Mouse (Mus musculus): ENCODE data around the gene Inhbc.
A peak's percentile ranks its signal among the peaks of the same experiment; 100 is the strongest.
"Not testable (repeated sequence)": the region's sequence is repeated elsewhere in the genome, so short reads cannot be mapped to it uniquely, and the experiment has no call there.

Gene Inhbc

GRCm38 (mm10) chr10:127326017-127326801 lies 44.0 kb downstream of the Inhbc start:
- peak; percentile 45 to 53 for DNase-seq

GRCm38 (mm10) chr10:127325454-127326016 lies 44.7 kb downstream of the Inhbc start:
- DNase-seq = no peak

GRCm38 (mm10) chr10:127324495-127324894 lies 45.7 kb downstream of the Inhbc start:
- DNase-seq = peak; percentile 58 to 62

- DNase-seq = no peak
Observed at GRCm38 (mm10) chr10:127323131-127323855, 46.9 kb downstream of the Inhbc start.

- DNase-seq = no peak
Observed at GRCm38 (mm10) chr10:127322669-127323068, 47.6 kb downstream of the Inhbc start.

GRCm38 (mm10) chr10:127322178-127322577 lies 48.1 kb downstream of the Inhbc start:
- no peak for DNase-seq

- no peak for DNase-seq
Observed at GRCm38 (mm10) chr10:127321621-127322020, 48.6 kb downstream of the Inhbc start, which contains the start of gene Arhgap9. Gene Arhgap9, plus strand, starts transcription at chr10:127321964.

- DNase-seq = no peak
Observed at GRCm38 (mm10) chr10:127319969-127320368, 50.3 kb downstream of the Inhbc start.

GRCm38 (mm10) chr10:127318009-127318408 lies 52.2 kb downstream of the Inhbc start:
- no peak for DNase-seq

GRCm38 (mm10) chr10:127317277-127317676 lies 53.0 kb downstream of the Inhbc start:
- DNase-seq = no peak

- not testable (repeated sequence) for DNase-seq
Observed at GRCm38 (mm10) chr10:127314950-127315349, 55.3 kb downstream of the Inhbc start.

- DNase-seq = not testable (repeated sequence)
Observed at GRCm38 (mm10) chr10:127313516-127313915, 56.7 kb downstream of the Inhbc start.

GRCm38 (mm10) chr10:127312858-127313257 lies 57.4 kb downstream of the Inhbc start:
- no peak for DNase-seq

- DNase-seq = peak; percentile 93
Observed at GRCm38 (mm10) chr10:127312356-127312676, 57.9 kb downstream of the Inhbc start.

GRCm38 (mm10) chr10:127311476-127312355 lies 58.5 kb downstream of the Inhbc start, which contains the start of gene Mars:
Gene Mars, minus strand, starts transcription at chr10:127311786.
- DNase-seq = peak; percentile 93 to 95

GRCm38 (mm10) chr10:127310523-127311475 lies 59.4 kb downstream of the Inhbc start:
- peak in 1 of 2 experiments; percentile 60 for DNase-seq

- DNase-seq = not testable (repeated sequence)
Observed at GRCm38 (mm10) chr10:127309167-127309566, 61.1 kb downstream of the Inhbc start.

Data from cerebellum, postnatal 10 days (tissue).